Mouse (Mus musculus): ENCODE measurements at regions not wholly inside any gene's neighbourhood (a gene's known extent, or its start where the extent isn't known, plus 50 kb on each side); places are given as distances from the start of the nearest gene placed in this dataset.
"Not testable (repeated sequence)": the region's sequence is repeated elsewhere in the genome, so short reads cannot be mapped to it uniquely, and the experiment has no call there.

DNA sequence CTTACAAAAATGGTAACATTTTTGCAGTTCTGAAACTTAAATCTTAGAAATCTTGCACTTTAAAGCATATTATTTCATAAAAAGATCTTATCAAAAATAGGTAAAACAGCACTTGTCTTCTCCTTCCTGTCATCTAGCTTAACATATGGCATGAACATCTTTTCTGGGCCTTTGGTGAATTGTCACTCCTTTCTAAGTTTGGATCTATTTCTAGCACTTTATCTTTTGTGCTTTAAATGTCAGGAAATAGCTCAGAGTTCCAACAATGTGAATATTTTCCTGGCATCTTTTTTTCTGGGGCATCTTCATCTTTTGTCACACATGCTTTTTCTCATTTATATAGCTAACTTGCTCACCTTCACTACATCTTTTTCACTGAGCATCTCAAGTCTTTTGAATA, 527.4 kb upstream of the Gm5150 start:
- no peak for DNase-seq (ENCODE audit: low spot score)

DNA sequence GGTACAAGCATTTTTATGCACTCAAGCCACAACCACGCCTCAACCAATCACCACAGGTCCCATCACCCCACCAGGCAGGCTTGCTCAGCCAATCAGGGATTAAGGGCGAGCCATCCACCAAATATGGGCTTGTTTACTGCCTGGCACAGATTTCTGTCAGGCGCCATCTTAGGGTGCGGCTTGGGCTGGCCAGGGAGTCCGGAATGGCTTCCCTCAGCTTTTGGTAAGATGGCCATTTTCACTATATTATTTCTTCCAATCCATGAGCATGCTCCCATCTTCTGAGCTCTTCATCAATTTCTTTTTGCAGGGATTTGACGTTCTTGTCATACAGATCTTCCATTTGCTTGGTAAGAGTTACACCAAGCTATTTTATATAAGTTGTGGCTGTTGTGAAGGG, 521.3 kb upstream of the Gm5150 start:
- not testable (repeated sequence) for DNase-seq (ENCODE audit: low spot score)

DNA sequence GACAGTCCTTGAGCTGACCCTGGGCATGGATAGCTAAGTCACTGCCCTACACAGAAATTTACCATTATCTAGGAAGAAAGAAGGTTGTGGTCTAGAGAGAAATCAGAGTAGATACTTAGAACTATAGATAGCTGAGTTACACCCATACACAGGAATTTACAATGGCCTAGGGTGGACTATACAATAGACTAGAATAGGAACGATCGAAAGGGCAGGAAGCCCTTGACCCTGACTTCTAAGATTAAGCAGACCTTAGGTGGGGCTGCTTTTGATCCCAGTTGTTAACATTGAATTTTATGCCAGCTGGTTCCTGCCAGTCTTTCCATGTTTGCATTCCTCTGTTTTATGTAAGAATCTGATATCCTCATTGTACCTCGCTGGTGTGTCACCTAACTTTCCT, 482.2 kb upstream of the Gm5150 start:
- DNase-seq (ENCODE audit: low spot score), result not testable (repeated sequence)

DNA sequence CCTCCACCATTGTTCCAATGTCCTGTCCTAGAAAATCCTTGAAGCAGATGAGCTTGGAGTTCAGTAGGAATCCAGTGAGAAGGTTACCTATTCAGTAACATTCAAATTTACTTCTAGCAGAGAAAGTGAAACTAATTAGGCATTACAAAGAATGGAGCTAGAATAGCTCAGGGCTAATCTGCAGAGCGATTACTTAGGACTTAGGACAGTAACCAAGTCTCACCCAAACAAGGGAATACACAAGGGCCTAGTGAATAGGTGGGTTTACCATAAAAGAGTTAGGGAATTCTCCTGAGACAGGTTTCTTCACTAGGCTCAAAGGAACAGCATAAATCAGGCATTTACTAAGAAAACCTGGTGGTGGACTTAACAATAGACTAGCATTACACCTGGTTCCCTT, 476.5 kb upstream of the Gm5150 start:
- no peak for DNase-seq (ENCODE audit: low spot score)

DNA sequence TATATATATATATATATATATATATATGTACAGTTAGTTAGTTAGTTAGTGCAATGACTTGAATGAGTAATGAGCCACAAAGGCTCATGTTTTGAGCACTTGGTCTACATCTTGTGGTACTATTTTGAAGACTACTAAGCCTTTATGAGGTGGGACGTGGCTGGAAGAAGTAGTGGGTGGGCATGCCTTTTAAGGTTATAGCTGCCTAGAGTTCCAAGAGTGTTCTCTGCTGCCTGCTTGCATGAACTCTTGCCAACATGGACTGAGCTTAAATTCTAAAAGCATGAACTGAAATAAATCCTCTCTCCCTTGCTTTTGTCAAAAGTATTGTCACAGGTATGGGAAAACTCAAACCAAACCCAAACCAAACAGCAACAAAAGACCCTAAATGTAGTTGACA, 465.1 kb upstream of the Gm5150 start:
- no peak for DNase-seq (ENCODE audit: low spot score)

DNA sequence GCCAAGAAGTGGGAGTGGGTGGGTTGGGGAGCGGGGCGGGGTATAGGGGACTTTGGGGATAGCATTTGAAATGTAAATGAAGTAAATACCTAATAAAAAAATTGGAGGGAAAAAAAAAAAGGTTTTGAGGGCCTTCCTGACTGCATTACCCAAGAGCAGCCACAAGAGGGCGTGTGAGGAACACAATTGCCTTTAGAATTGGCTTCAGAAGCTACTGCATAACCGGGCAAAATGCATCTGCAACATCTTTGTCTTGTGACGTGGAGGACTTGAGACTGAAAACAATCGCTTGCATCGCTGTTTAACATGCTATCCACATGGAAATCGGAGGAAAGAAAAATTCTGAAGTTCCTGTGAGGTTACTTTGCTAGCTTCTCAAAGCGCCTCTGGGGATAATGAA, 460.2 kb upstream of the Gm5150 start:
- peak; percentile 17 for DNase-seq (ENCODE audit: low spot score)

DNA sequence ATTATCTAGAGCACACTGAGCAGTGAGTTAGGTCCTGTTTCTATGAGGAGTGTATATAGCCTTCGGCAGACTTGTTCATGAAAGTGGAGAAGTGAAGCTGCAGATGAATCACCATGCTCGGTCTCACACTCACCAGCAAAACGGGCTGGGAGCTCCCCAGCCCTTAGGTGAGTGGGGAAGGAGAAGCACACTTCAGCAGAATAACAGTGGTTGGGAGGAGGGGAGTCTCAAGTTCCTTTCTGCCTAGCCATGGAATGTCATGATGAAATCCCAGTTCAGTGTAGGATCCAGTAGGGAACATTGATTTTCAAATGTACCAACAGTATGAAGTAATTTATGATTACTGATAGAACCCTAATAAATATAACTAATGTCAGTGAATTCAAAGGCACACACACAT, 459.1 kb upstream of the Gm5150 start:
- no peak for DNase-seq (ENCODE audit: low spot score)

DNA sequence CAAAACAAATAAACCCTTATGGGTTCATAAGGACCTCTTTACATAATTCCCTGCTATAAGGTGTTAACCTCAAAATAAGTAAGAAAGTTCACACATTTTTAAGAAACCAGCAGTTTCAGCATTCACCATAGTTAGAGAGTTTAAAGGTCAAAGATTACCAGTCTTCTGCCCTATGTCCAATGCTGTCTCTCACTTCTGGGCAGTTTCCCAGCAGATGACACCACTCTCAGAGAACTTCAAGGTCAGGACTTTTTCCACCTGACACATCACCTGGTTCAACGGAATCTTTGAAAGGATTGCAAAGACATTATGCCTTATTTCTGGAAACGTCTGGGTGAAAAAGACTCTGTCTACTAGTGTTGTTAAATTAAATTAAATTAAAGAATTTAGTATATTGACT, 458.1 kb upstream of the Gm5150 start:
- no peak for DNase-seq (ENCODE audit: low spot score)

DNA sequence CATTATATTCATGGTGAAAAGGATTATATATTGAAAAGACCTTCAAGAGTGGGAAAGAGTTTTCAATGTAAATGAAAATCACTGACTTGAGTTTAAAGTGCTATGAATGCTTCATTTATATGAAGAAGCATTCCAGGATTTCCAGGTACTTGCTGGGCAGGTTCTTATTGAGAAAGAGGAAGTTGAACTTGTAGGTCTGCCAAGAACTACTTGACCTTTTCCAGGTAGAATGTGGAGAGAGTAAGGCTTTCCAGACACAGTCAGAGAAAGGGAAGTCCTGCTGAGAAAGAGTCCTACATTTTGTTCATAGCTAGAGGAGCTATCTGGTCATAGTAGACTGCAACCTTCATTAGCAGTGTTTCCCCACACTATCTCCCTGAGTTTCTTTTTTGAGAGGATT, 426.8 kb upstream of the Gm5150 start:
- DNase-seq (ENCODE audit: low spot score), result no peak

DNA sequence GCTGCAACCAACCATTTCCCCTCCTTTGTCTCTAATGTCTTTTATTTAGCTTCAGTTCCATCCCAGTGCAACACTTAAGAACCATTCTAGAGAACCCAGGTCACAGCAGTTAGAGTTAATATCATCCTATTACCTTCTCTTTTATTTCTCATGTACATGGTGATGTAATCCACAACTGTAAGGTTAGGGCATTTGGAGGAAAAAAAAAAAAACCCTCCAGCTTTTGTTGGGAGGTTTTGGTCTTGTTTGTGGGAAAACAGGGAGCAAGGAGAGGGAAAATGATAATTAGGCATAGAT, 425.5 kb upstream of the Gm5150 start:
- no peak for DNase-seq (ENCODE audit: low spot score)

DNA sequence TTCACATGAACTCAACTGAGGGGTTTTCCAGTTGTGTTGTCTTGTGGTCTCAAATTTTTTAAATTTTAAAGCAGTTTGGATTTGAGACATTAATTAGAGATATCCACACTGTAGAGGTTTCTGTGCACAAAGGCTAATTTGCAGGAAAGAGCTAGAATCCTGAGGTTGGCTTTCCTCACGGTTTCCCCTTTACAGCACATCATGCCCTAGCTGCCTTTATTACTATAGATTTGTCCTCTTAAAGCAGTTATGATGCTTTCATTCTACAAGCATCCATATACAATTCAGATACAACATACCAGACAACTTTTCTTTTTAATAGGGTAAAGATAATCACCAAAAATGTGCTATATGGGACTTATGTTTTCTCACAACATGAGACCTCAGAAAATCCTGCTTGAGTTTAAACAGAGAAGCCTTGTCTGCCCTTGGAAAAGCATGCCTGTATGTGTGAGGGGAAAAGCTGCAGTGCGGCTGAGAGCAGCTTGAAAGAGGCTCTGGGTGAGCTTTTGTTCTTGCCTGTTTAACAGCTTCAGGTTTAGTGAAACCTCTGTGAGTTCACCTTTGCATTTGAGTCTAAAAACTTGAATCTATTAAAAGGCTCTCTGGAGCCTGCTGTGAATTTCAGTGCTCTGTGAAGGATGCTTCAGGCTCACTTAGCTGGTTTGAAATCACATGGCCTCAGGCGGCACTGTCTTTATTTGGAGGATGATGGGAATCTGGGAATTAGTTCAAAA, 425.0 kb upstream of the Gm5150 start:
- DNase-seq (ENCODE audit: low spot score), result no peak
